Mouse (Mus musculus) heart, adult 8-10 months (tissue): ENCODE results near the gene Abhd17c. TPM values are rescaled to one million over a fixed set of nuclear protein-coding genes. Genes with fewer than 3 reads are reported as not detected.

Source experiments
- DNase-seq: peaks from one replicate; pipeline ENCODE4 v3.0.0; 2022; ENCODE audit warnings: low spot score
- total RNA-seq, 4 experiments: library from RNA; stranded (reverse); gene quantifications; 2 replicates each; pipeline ENCODE4 v1.2.4; 2022

Abhd17c gene
- total RNA-seq, 4 experiments from 2014 or later = 28.0 to 31.6 (median 28.8) TPM

- no peak for DNase-seq
Measured at GRCm38 (mm10) chr7:84077257-84078013, 74.3 kb downstream of the Abhd17c start.

GRCm38 (mm10) chr7:84074266-84074665, 77.4 kb downstream of the Abhd17c start:
- DNase-seq = no peak

GRCm38 (mm10) chr7:84073856-84074255, 77.8 kb downstream of the Abhd17c start:
- DNase-seq = no peak

DNA sequence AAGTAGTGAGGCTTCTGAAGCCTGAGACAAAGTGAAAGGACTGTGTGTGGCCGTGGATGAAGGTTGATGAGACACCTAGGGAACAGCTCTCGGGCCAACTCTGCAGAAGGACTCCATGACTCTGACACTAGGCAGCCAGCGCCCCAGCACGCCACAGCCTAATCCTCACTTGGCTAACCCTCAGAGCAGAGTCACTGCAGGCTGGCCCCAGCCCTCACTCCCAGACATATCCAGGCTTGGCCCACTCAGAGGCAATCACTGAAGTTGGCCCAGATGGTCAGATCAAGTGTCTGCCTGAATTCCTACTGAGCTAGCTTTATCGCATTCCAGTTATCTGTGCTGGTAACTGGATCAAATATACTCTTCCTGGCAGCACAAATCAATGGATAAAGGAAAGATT, 82.8 kb downstream of the Abhd17c start:
- DNase-seq = no peak

DNA sequence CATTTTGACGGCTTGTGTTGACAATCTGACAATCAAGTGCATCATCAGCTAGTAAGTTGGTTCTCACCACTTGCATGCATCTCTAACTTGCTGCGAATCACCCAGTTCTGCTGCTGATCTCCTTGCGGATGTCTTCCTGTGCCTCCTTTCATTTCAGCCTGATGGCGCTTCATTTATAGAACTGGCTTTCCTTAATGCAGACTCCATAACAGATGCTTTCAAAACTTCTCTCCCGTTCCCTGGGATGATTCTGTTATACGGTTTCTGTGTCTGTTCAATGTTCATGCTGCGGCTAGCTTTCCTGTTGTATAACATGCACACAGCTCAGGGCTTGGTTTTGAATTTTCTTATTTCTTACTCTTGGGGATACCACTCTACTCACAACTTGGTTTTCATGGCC, 91.9 kb downstream of the Abhd17c start:
- no peak for DNase-seq

Other genes with a start within 250 kb of the Abhd17c start
- under 1 TPM in 2 of 4 experiments, not detected in 2; 0.05 to 0.09 TPM for gene Cemip, start 65.4 kb downstream of the Abhd17c start, total RNA-seq